In genomic region chr2:103445776-103446175, GRCm38 (mm10) we compare ENCODE assay signal across 9 mouse cellular contexts. TPM values are rescaled to one million over a fixed set of nuclear protein-coding genes. Genes with fewer than 3 reads are reported as not detected.
A peak's percentile ranks its signal among the peaks of the same experiment; 100 is the strongest.
DNase-seq lines count a peak whose midpoint lies in the region; ATAC-seq lines count a peak whose summit lies in the region.
"Had no signal": no experiment of that assay in that cellular context is flagged by ENCODE, and none has a peak within 500 bp of the region (broad histone marks: within the 10 kb centered on the region; RNA-seq: fewer than 3 reads in every experiment).

No protein-coding gene starts in this region.

- no peak overlapping the region for H3K9ac ChIP-seq in midbrain, embryonic 16.5 days (ENCODE audit: low read depth, low read length)
- no peak overlapping the region for H3K9ac ChIP-seq in hindbrain, embryonic 13.5 days
- H3K9ac ChIP-seq: heart, embryonic 15.5 days had no signal

- H3K27me3 ChIP-seq in midbrain, embryonic 10.5 days (ENCODE audit: low read depth, poor library complexity, severe bottlenecking) = 0 out of 2 replicates have a peak, but pooled peaks cover 6% of the 10 kb centered on the region
- no peaks in the 10 kb centered on the region for H3K27me3 ChIP-seq in midbrain, embryonic 16.5 days (ENCODE audit: control insufficient read depth, insufficient read depth, low read depth, low read length)
- no peaks in the 10 kb centered on the region for H3K27me3 ChIP-seq in hindbrain, embryonic 13.5 days
- H3K27me3 ChIP-seq: heart, embryonic 15.5 days had no signal

- H3K9me3 ChIP-seq in midbrain, embryonic 10.5 days (replicated peaks) = no peaks in the 10 kb centered on the region
- H3K9me3 ChIP-seq in midbrain, embryonic 16.5 days (replicated peaks; ENCODE audit: control insufficient read depth, low read length, poor library complexity, severe bottlenecking) = no peaks in the 10 kb centered on the region
- no peaks in the 10 kb centered on the region for H3K9me3 ChIP-seq in hindbrain, embryonic 13.5 days
- H3K9me3 ChIP-seq: heart, embryonic 15.5 days had no signal

- no peak overlapping the region for H3K4me3 ChIP-seq in midbrain, embryonic 10.5 days
- H3K4me3 ChIP-seq in midbrain, embryonic 16.5 days (ENCODE audit: low read depth, low read length) = no peak overlapping the region
- no peak overlapping the region for H3K4me3 ChIP-seq in hindbrain, embryonic 13.5 days
- H3K4me3 ChIP-seq: heart, embryonic 15.5 days; myocyte had no signal

- ATAC-seq in midbrain, embryonic 16.5 days = no peak
- peak; percentile 21; the same call in 1 of the 2 replicates for ATAC-seq in hindbrain, embryonic 13.5 days (ENCODE audit: low FRiP score)

- H3K4me2 ChIP-seq in midbrain, embryonic 16.5 days (ENCODE audit: low read length) = no peak overlapping the region
- no peak overlapping the region for H3K4me2 ChIP-seq in hindbrain, embryonic 13.5 days
- H3K4me2 ChIP-seq: heart, embryonic 15.5 days had no signal

- WGBS in midbrain, embryonic 10.5 days = 68% methylated on average over 6 of the region's 6 CpGs
- WGBS in midbrain, embryonic 16.5 days = 63% methylated on average over 6 of the region's 6 CpGs
- WGBS in hindbrain, embryonic 13.5 days = 66% methylated on average over 6 of the region's 6 CpGs

- peaks cover 10% of the 10 kb centered on the region for H3K4me1 ChIP-seq in midbrain, embryonic 10.5 days
- H3K4me1 ChIP-seq in midbrain, embryonic 16.5 days (ENCODE audit: control insufficient read depth, insufficient read depth, low read length) = no peaks in the 10 kb centered on the region
- 0 out of 2 replicates have a peak, but pooled peaks cover 3% of the 10 kb centered on the region for H3K4me1 ChIP-seq in hindbrain, embryonic 13.5 days (replicated peaks)

- H3K27ac ChIP-seq in midbrain, embryonic 10.5 days (replicated peaks) = no peak overlapping the region
- no peak overlapping the region for H3K27ac ChIP-seq in midbrain, embryonic 16.5 days (ENCODE audit: low read length)
- no peak overlapping the region for H3K27ac ChIP-seq in hindbrain, embryonic 13.5 days
- H3K27ac ChIP-seq: heart, embryonic 15.5 days had no signal

- peak; percentile 42 for DNase-seq in midbrain, embryonic 10.5 days (ENCODE audit: low spot score)
- DNase-seq in T-cell, adult 2 months (ENCODE audit: low spot score) = peak; percentile 19
- DNase-seq in cerebellum, postnatal 25 days = peak; percentile 51 to 68
- peak; percentile 61 to 63 for DNase-seq in lung, adult 18-20 months
- DNase-seq in skeletal muscle tissue, adult 2 months (ENCODE audit: low read depth, low spot score) = peak; percentile 15

- no peaks in the 10 kb centered on the region for H3K36me3 ChIP-seq in midbrain, embryonic 10.5 days
- no peaks in the 10 kb centered on the region for H3K36me3 ChIP-seq in midbrain, embryonic 16.5 days (ENCODE audit: control insufficient read depth, insufficient read depth, low read length)
- H3K36me3 ChIP-seq in hindbrain, embryonic 13.5 days = no peaks in the 10 kb centered on the region
- H3K36me3 ChIP-seq: heart, embryonic 15.5 days had no signal

RNA-seq across cellular contexts. Expression of gene Elf5, which starts 34.3 kb away (rescaled TPM):
- polyA plus RNA-seq in midbrain, embryonic 10.5 days (2016; fragmentation: Nextera tagmentation; extraction: Ambion mirVana) = not detected in 2 replicates
- polyA plus RNA-seq in midbrain, embryonic 16.5 days (2015; fragmentation: Nextera tagmentation; extraction: Ambion mirVana) = not detected in 2 replicates
- polyA plus RNA-seq in hindbrain, embryonic 13.5 days (2015; fragmentation: Nextera tagmentation; extraction: Ambion mirVana) = not detected in 2 replicates
- polyA plus RNA-seq: myocyte had no signal

RNA-seq across cellular contexts. Expression of gene Cat, which starts 39.2 kb away (rescaled TPM):
- polyA plus RNA-seq in midbrain, embryonic 10.5 days (2016; fragmentation: Nextera tagmentation; extraction: Ambion mirVana) = 102 and 115 TPM in 2 replicates
- 86.5 and 92.6 TPM in 2 replicates for polyA plus RNA-seq in midbrain, embryonic 16.5 days (2015; fragmentation: Nextera tagmentation; extraction: Ambion mirVana)
- 74.1 and 77.8 TPM in 2 replicates for polyA plus RNA-seq in hindbrain, embryonic 13.5 days (2015; fragmentation: Nextera tagmentation; extraction: Ambion mirVana)
